Mouse (Mus musculus) myocyte (in vitro differentiated cells): ENCODE results near the gene Mroh2a.

Source experiments
- E2F4 ChIP-seq: IDR thresholded peaks from one replicate; pipeline ENCODE4 v1.6.1; 2011; ENCODE audit warnings: mild to moderate bottlenecking, control low read depth, moderate library complexity; ENCODE audit not compliant: insufficient read depth
- MAX ChIP-seq: IDR thresholded peaks from one replicate; pipeline ENCODE4 v1.6.1; 2011; ENCODE audit warnings: low read depth, mild to moderate bottlenecking, control low read depth
- MYOG ChIP-seq, 3 experiments: IDR thresholded peaks; one replicate each; pipeline ENCODE4 v1.6.1; 2011; ENCODE audit warnings: control low read depth in 2 of 3, low read depth in 2 of 3, mild to moderate bottlenecking in 2 of 3; ENCODE audit not compliant: insufficient read length in 2 of 3, control insufficient read depth in 1 of 3, insufficient read depth in 1 of 3
- POLR2A ChIP-seq: IDR thresholded peaks from one replicate; pipeline ENCODE4 v1.6.1; 2011; ENCODE audit warnings: low read depth, mild to moderate bottlenecking, control low read depth, moderate library complexity; ENCODE audit not compliant: insufficient read length
- POLR2AphosphoS2 ChIP-seq: IDR thresholded peaks from one replicate; pipeline ENCODE4 v1.6.1; 2011; ENCODE audit warnings: low read depth, control low read depth; ENCODE audit not compliant: insufficient read length
- TCF12 ChIP-seq: IDR thresholded peaks from one replicate; pipeline ENCODE4 v1.6.1; 2011; ENCODE audit warnings: mild to moderate bottlenecking, control low read depth; ENCODE audit not compliant: poor library complexity, insufficient read depth, severe bottlenecking
- TCF3 ChIP-seq: IDR thresholded peaks from one replicate; pipeline ENCODE4 v1.6.1; 2011; ENCODE audit warnings: low read depth, control low read depth; ENCODE audit not compliant: insufficient read length
- USF1 ChIP-seq: IDR thresholded peaks from one replicate; pipeline ENCODE4 v1.6.1; 2011; ENCODE audit warnings: low read depth, mild to moderate bottlenecking, control low read depth, moderate library complexity

- TF ChIP-seq POLR2A (no peak), E2F4 (no peak), MYOG (IDR thresholded peaks at IDR 0.05; ENCODE audit: control insufficient read depth in 1 of 3, insufficient read depth in 1 of 3, insufficient read length in 2 of 3, low read depth in 2 of 3) (no peak), USF1 (no peak), TCF12 (no peak), MAX (no peak), TCF3 (no peak), POLR2AphosphoS2 (no peak)
Measured at GRCm38 (mm10) chr1:88256886-88257663, 30.3 kb downstream of the Mroh2a start.
